Mouse (Mus musculus): ENCODE measurements at regions not wholly inside any gene's neighbourhood (a gene's known extent, or its start where the extent isn't known, plus 50 kb on each side); places are given as distances from the start of the nearest gene placed in this dataset.
A peak's percentile ranks its signal among the peaks of the same experiment; 100 is the strongest.

GRCm38 (mm10) chr15:50246418-50247186 lies 3638.1 kb upstream of the Gm7489 start:
- DNase-seq (ENCODE audit: low read depth, low spot score) = no peak

GRCm38 (mm10) chr15:50260057-50260456 lies 3624.6 kb upstream of the Gm7489 start:
- no peak for DNase-seq (ENCODE audit: low read depth, low spot score)

- DNase-seq (ENCODE audit: low read depth, low spot score) = peak; percentile 89
Observed at GRCm38 (mm10) chr15:50261245-50261872, 3623.3 kb upstream of the Gm7489 start.

GRCm38 (mm10) chr15:50267542-50267941 lies 3617.2 kb upstream of the Gm7489 start:
- DNase-seq (ENCODE audit: low read depth, low spot score) = no peak

GRCm38 (mm10) chr15:50271646-50272045 lies 3613.1 kb upstream of the Gm7489 start:
- no peak for DNase-seq (ENCODE audit: low read depth, low spot score)

GRCm38 (mm10) chr15:50282576-50282975 lies 3602.1 kb upstream of the Gm7489 start:
- no peak for DNase-seq (ENCODE audit: low read depth, low spot score)

- no peak for DNase-seq (ENCODE audit: low read depth, low spot score)
Observed at GRCm38 (mm10) chr15:50283491-50283890, 3601.2 kb upstream of the Gm7489 start.

GRCm38 (mm10) chr15:50301831-50302230 lies 3582.9 kb upstream of the Gm7489 start:
- no peak for DNase-seq (ENCODE audit: low read depth, low spot score)

GRCm38 (mm10) chr15:50304085-50304484 lies 3580.6 kb upstream of the Gm7489 start:
- no peak for DNase-seq (ENCODE audit: low read depth, low spot score)

- DNase-seq (ENCODE audit: low read depth, low spot score) = no peak
Observed at GRCm38 (mm10) chr15:50320796-50321195, 3563.9 kb upstream of the Gm7489 start.

- no peak for DNase-seq (ENCODE audit: low read depth, low spot score)
Observed at GRCm38 (mm10) chr15:50345536-50345935, 3539.2 kb upstream of the Gm7489 start.

GRCm38 (mm10) chr15:50346953-50347352 lies 3537.8 kb upstream of the Gm7489 start:
- DNase-seq (ENCODE audit: low read depth, low spot score) = no peak

- DNase-seq (ENCODE audit: low read depth, low spot score) = no peak
Observed at GRCm38 (mm10) chr15:50360033-50360988, 3524.4 kb upstream of the Gm7489 start.

- DNase-seq (ENCODE audit: low read depth, low spot score) = no peak
Observed at GRCm38 (mm10) chr15:50361334-50361733, 3523.4 kb upstream of the Gm7489 start.

- DNase-seq (ENCODE audit: low read depth, low spot score) = no peak
Observed at GRCm38 (mm10) chr15:50361751-50362507, 3522.8 kb upstream of the Gm7489 start.

GRCm38 (mm10) chr15:50400006-50400781 lies 3484.5 kb upstream of the Gm7489 start:
- no peak for DNase-seq (ENCODE audit: low read depth, low spot score)

- no peak for DNase-seq (ENCODE audit: low read depth, low spot score)
Observed at GRCm38 (mm10) chr15:50401386-50401785, 3483.3 kb upstream of the Gm7489 start.

- DNase-seq (ENCODE audit: low read depth, low spot score) = no peak
Observed at GRCm38 (mm10) chr15:50402551-50402950, 3482.2 kb upstream of the Gm7489 start.

GRCm38 (mm10) chr15:50403883-50404282 lies 3480.8 kb upstream of the Gm7489 start:
- no peak for DNase-seq (ENCODE audit: low read depth, low spot score)

- DNase-seq (ENCODE audit: low read depth, low spot score) = no peak
Observed at GRCm38 (mm10) chr15:50408985-50409384, 3475.7 kb upstream of the Gm7489 start.

- peak; percentile 4 for DNase-seq (ENCODE audit: low read depth, low spot score)
Observed at GRCm38 (mm10) chr15:50417641-50418040, 3467.1 kb upstream of the Gm7489 start.

Measured in brain, adult 2 months (tissue).